Mouse (Mus musculus) left cerebral cortex, adult 2 months (tissue): Measurements from ENCODE around the gene Slc22a16. TPM values are rescaled to one million over a fixed set of nuclear protein-coding genes. Genes with fewer than 3 reads are reported as not detected.

Experiments
- DNase-seq, 2 experiments: peaks; one replicate each; pipeline ENCODE4 v3.0.0; 2021 to 2022; ENCODE audit warnings: low spot score in 2 of 2, mixed read lengths in 1 of 2; ENCODE audit errors: extremely low spot score in 1 of 2
- H3K27ac ChIP-seq: fragments of 200-600 bp; 2 replicates; pipeline ENCODE4 v1.8.1; 2022
- H3K4me3 ChIP-seq: fragments of 200-600 bp; 2 replicates; pipeline ENCODE4 v1.8.1; 2022
- CTCF ChIP-seq: fragments of 200-600 bp; IDR thresholded peaks from 2 replicates; pipeline ENCODE4 v1.8.1; 2022; ENCODE audit warnings: antibody characterized with exemption, mild to moderate bottlenecking, moderate library complexity
- intact Hi-C: fragments of 180-260 bp; cut with DNase I; formaldehyde crosslinking; loops from one replicate; pipeline ENCODE4 v1.15.1; 2025
- total RNA-seq, 2 experiments: library from RNA; stranded (reverse); gene quantifications; 2 replicates each; pipeline ENCODE4 v1.2.3; 2021

Gene Slc22a16
- total RNA-seq, 2 experiments from 2014 or later: not detected

DNA sequence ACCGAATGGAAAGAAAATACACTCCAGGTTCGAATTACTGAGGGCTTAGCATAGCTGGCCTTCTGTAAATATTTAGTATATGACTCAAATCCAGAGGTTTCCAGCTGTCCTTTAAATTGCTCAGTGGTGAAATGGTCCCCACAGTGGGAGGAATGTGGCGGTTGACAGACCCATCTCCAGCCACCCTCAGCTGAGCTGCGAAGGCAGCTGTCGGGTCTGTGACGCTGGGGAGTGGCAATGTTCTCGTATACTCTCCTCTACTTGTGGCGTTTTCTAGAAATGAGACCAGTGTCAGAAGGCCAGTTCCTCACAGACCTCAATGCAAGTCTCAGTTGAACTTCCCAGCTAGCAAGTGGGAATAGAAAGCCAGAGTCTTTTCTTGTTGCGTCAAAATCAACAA, 74.3 kb downstream of the Slc22a16 start:
- no peak for DNase-seq
- no peak overlapping the region for H3K27ac ChIP-seq
- no peak for TF ChIP-seq CTCF
- intact Hi-C loops: no loop called here
- no peak overlapping the region for H3K4me3 ChIP-seq

DNA sequence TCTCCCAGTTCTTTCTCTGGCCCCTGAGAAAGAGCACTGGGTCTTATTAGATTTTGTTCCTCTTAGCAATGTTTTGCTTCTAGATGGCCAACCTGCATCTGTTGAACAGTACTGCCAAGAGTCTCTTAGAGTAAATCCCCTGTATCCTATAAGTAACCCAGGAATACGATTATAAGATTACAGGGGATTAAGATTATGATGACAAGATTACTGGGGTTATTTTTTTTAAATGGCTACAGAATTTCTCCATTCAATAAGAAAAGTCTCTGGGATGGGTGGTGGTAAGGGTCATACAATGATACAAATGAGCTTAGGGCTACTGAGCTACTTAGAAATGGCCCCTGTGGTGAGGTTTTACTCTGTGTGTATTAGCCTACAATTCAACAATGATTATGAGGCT, 75.2 kb downstream of the Slc22a16 start:
- intact Hi-C loops: loop anchor here (5.0 kb wide), 1 partner anchor 642 kb away; no protein-coding TSS in a partner anchor

DNA sequence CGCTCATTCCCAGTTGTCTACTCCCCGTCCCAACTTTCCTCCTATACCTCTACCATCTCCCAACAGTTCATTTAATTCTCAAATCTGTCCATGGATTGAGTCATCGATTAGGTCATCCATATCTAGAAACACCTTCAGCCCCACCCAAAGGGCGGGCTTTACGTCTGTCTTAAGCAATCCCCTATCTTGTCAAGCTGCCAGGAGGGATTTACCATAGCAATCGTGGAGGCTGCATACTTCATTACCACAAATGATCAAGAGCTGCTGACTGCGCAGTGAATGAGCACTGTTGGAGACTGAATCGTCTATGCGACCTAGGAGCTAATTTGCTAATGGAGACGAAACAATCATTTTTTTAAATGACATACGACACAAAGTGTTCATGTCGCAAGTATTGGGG, 78.6 kb downstream of the Slc22a16 start:
- intact Hi-C loops: loop anchor here (5.0 kb wide), 1 partner anchor 639 kb away; no protein-coding TSS in a partner anchor
- Histone ChIP-seq H3K27ac (no peak overlapping the region), H3K4me3 (no peak overlapping the region)
- TF ChIP-seq CTCF: no peak
- DNase-seq: no peak

More for the DNA sequence above, 75.2 kb downstream of the Slc22a16 start:
- TF ChIP-seq CTCF: no peak
- H3K27ac ChIP-seq: no peak overlapping the region
- DNase-seq: no peak
- H3K4me3 ChIP-seq: no peak overlapping the region

DNA sequence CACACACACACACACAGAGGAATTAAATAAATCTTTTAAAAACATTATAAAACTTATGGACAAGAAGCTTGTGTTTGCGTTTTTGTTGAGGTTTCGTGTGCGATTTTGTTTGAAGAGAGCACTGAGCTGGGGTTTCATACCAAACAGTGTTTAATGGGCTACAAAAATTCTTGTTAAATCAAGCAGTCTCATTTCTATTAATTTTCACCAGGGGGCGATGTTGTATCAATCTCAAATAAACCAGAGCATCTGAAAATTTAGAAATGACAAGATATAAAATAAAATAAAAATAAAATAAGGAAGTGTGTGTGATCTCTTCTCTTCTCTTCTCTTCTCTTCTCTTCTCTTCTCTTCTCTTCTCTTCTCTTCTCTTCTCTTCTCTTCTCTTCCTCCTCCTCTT, 79.5 kb downstream of the Slc22a16 start:
- Histone ChIP-seq H3K4me3 (no peak overlapping the region), H3K27ac (no peak overlapping the region)
- DNase-seq: no peak
- TF ChIP-seq CTCF: peak; percentile 65
- intact Hi-C loops: loop anchor here (2.0 to 5.0 kb wide), 4 partner anchors 68 to 638 kb away; no protein-coding TSS in a partner anchor

DNA sequence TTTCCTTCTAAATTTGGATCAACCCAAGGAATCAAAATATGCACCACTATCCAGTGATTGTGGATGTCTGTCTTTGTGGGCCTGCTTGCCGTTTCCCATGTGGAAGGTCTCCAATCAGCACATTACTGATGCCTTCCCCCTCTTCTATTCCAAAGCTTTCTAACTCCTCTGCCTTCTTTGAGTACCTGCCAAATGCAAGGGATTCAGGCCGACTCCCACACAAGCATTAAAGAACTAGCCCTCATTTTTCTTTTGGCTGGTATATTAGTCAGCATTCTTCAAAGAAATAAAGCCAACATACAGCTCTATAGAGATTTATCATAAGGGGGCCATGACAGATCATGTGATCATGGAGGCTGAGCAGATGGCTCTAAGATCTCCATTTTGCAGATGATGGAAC, 81.5 kb downstream of the Slc22a16 start:
- TF ChIP-seq CTCF: no peak
- Histone ChIP-seq H3K27ac (peak overlapping the region; percentile 78), H3K4me3 (no peak overlapping the region)
- DNase-seq: no peak
- intact Hi-C loops: loop anchor here (1.0 to 5.0 kb wide), 4 partner anchors 31 to 316 kb away; no protein-coding TSS in a partner anchor

Other genes starting within 250 kb of the Slc22a16 start
- gene Cdk19, start 230.8 kb upstream of the Slc22a16 start, total RNA-seq: 10 to 100 TPM; 47.1 to 47.5 TPM
- 10 to 100 TPM; 12.9 to 13.5 TPM for gene Ddo, start 59.7 kb downstream of the Slc22a16 start, total RNA-seq
- 1 to 10 TPM; 1.6 to 2.8 TPM for gene Mettl24, start 112.9 kb downstream of the Slc22a16 start, total RNA-seq